Comparison of ENCODE assay signal across 2 mouse cellular contexts in the genomic region with DNA sequence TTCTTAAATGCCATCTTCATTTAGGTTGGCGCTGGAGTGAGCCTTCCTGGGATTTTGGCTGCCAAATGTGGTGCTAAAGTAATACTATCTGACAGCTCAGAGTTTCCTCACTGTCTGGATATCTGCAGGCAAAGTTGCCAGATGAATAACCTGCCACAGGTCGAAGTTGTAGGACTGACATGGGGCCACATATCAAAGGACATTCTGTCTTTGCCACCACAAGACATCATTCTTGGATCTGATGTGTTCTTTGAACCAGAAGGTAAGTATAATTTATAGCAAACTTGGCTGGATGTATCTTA. TPM values are rescaled to one million over a fixed set of nuclear protein-coding genes. Genes with fewer than 3 reads are reported as not detected.
"Had no signal": no experiment of that assay in that cellular context is flagged by ENCODE, and none has a peak within 500 bp of the region (broad histone marks: within the 10 kb centered on the region; RNA-seq: fewer than 3 reads in every experiment).

No protein-coding gene starts in this region.

RNA-seq across cellular contexts. Expression of a gene that starts 21.0 kb away (rescaled TPM):
- total RNA-seq: neutrophil, adult 5-6 weeks had no signal
- polyA plus RNA-seq: macrophage had no signal
